Mouse (Mus musculus) liver, embryonic 11.5 days (tissue): ENCODE results near the gene Slc27a4. TPM values are rescaled to one million over a fixed set of nuclear protein-coding genes. Genes with fewer than 3 reads are reported as not detected.
"Not testable (repeated sequence)": the region's sequence is repeated elsewhere in the genome, so short reads cannot be mapped to it uniquely, and the experiment has no call there.

ENCODE experiments used
- ATAC-seq: fragments of 200-750 bp; cut with Nextera tagmentation; replicated peaks from 2 replicates; pipeline ENCODE4 v1.8.0; 2017; ENCODE audit warnings: moderate number of reproducible peaks, mild to moderate bottlenecking, moderate TSS enrichment, moderate library complexity; ENCODE audit not compliant: low FRiP score
- DNase-seq: peaks from one replicate; pipeline ENCODE4 v3.0.0-alpha.2; 2017; ENCODE audit warnings: low spot score
- H3K27ac ChIP-seq: fragments of 300-500 bp; sonication (generic); 2 replicates; pipeline ENCODE4 v1.5.1; 2014; ENCODE audit warnings: mild to moderate bottlenecking, low read depth, low read length, control low read depth
- H3K27me3 ChIP-seq: fragments of 300-500 bp; sonication (generic); replicated peaks from 2 replicates; pipeline ENCODE4 v1.6.1; 2014; ENCODE audit warnings: low read length, mixed read lengths; ENCODE audit not compliant: control insufficient read depth, insufficient read depth
- H3K36me3 ChIP-seq: fragments of 300-500 bp; sonication (generic); 2 replicates; pipeline ENCODE4 v1.6.1; 2014; ENCODE audit warnings: mild to moderate bottlenecking, low read length, moderate library complexity, mixed read lengths; ENCODE audit not compliant: control insufficient read depth, insufficient read depth
- H3K4me1 ChIP-seq: fragments of 300-500 bp; sonication (generic); replicated peaks from 2 replicates; pipeline ENCODE4 v1.6.1; 2014; ENCODE audit warnings: low read length, mixed read lengths; ENCODE audit not compliant: control insufficient read depth, insufficient read depth
- H3K4me2 ChIP-seq: fragments of 300-500 bp; sonication (generic); 2 replicates; pipeline ENCODE4 v1.6.1; 2014; ENCODE audit warnings: mild to moderate bottlenecking, control low read depth, moderate library complexity
- H3K4me3 ChIP-seq: fragments of 300-500 bp; sonication (generic); 2 replicates; pipeline ENCODE4 v1.5.1; 2014; ENCODE audit warnings: low read depth, low read length, control low read depth
- H3K9ac ChIP-seq: fragments of 300-500 bp; sonication (generic); 2 replicates; pipeline ENCODE4 v1.6.1; 2014; ENCODE audit warnings: low read depth, low read length, control low read depth
- H3K9me3 ChIP-seq: fragments of 300-500 bp; sonication (generic); 2 replicates; pipeline ENCODE4 v1.6.1; 2016; ENCODE audit warnings: low read length, inconsistent platforms, mixed read lengths; ENCODE audit not compliant: control insufficient read depth
- WGBS: fragments of 180-500 bp; shearing (Covaris S2); extraction: QIAGEN DNeasy Blood & Tissue Kit; methylation state at CpG from one replicate; pipeline ENCODE4 v1.1.7; 2014; 5-methylcytosine and 5-hydroxymethylcytosine counted together
- polyA plus RNA-seq: library from polyadenylated mRNA; unstranded; fragments of >200 nt; fragmentation: Nextera tagmentation; extraction: Ambion mirVana; gene quantifications from 2 replicates; pipeline ENCODE4 v1.2.1, GENCODE M21; 2014

Slc27a4 gene
- polyA plus RNA-seq, 1 experiment from 2014 or later = 5.2 TPM

- H3K4me1 ChIP-seq, H3K4me2 ChIP-seq, H3K27me3 ChIP-seq, H3K27ac ChIP-seq, H3K4me3 ChIP-seq, DNase-seq, ATAC-seq, H3K9ac ChIP-seq, H3K9me3 ChIP-seq: not testable (repeated sequence)
- 89% methylated on average over 2 of the region's 2 CpGs for WGBS
- peaks cover 64% of the 10 kb centered on the region for H3K36me3 ChIP-seq
Measured at GRCm38 (mm10) chr2:29781256-29781655, 21.2 kb upstream of the Slc27a4 start.

- Histone ChIP-seq H3K4me3 (no peak overlapping the region), H3K4me1 (peaks cover 3% of the 10 kb centered on the region; the same call in 1 of the 2 replicates), H3K9ac (no peak overlapping the region), H3K4me2 (no peak overlapping the region), H3K9me3 (no peaks in the 10 kb centered on the region; the same call in 1 of the 2 replicates), H3K27me3 (no peaks in the 10 kb centered on the region), H3K27ac (no peak overlapping the region), H3K36me3 (peaks cover 41% of the 10 kb centered on the region)
- 78% methylated on average over 4 of the region's 4 CpGs for WGBS
- ATAC-seq (no peak), DNase-seq (no peak)
Measured at GRCm38 (mm10) chr2:29784290-29784689, 18.1 kb upstream of the Slc27a4 start.

GRCm38 (mm10) chr2:29787104-29787917, 15.1 kb upstream of the Slc27a4 start, which contains the start of gene Coq4:
Coq4 (plus strand) TSS chr2:29787493.
- peak within 1 kb of the TSS; percentile 59; the same call in 1 of the 2 replicates for H3K27ac ChIP-seq
- H3K9ac ChIP-seq = peak within 1 kb of the TSS; percentile 77
- DNase-seq (peak; percentile 89), ATAC-seq (peak; percentile 88)
- peak within 1 kb of the TSS; percentile 88 for H3K4me2 ChIP-seq
- H3K4me3 ChIP-seq = peak within 1 kb of the TSS; percentile 85
- H3K36me3 ChIP-seq = peaks cover 29% of the 10 kb centered on the region
- WGBS = 1% methylated on average over 31 of the region's 31 CpGs
- peaks cover 3% of the 10 kb centered on the region; the same call in 1 of the 2 replicates for H3K4me1 ChIP-seq
- H3K9me3 ChIP-seq = no peaks in the 10 kb centered on the region; the same call in 1 of the 2 replicates
- H3K27me3 ChIP-seq = no peaks in the 10 kb centered on the region

GRCm38 (mm10) chr2:29787937-29788681, 14.3 kb upstream of the Slc27a4 start, which contains the start of gene Trub2:
Trub2 (minus strand) TSS chr2:29788502.
- Histone ChIP-seq H3K36me3 (peaks cover 23% of the 10 kb centered on the region), H3K4me1 (peaks cover 3% of the 10 kb centered on the region; the same call in 1 of the 2 replicates), H3K4me2 (peak within 1 kb of the TSS; percentile 88), H3K27ac (peak within 1 kb of the TSS; percentile 59; the same call in 1 of the 2 replicates), H3K4me3 (peak within 1 kb of the TSS; percentile 85), H3K9me3 (no peaks in the 10 kb centered on the region), H3K27me3 (no peaks in the 10 kb centered on the region), H3K9ac (peak within 1 kb of the TSS; percentile 77)
- peak; percentile 81 for DNase-seq
- under 1% methylated on average over 45 of the region's 45 CpGs for WGBS
- peak; percentile 89 for ATAC-seq

- 89% methylated on average over 2 of the region's 2 CpGs for WGBS
- ATAC-seq (no peak), DNase-seq (no peak)
- Histone ChIP-seq H3K9me3 (no peaks in the 10 kb centered on the region), H3K27me3 (no peaks in the 10 kb centered on the region), H3K36me3 (peaks cover 7% of the 10 kb centered on the region; the same call in 1 of the 2 replicates), H3K4me3 (no peak overlapping the region), H3K4me1 (no peaks in the 10 kb centered on the region; the same call in 1 of the 2 replicates), H3K4me2 (no peak overlapping the region), H3K9ac (no peak overlapping the region), H3K27ac (no peak overlapping the region)
Measured at GRCm38 (mm10) chr2:29792772-29793487, 9.5 kb upstream of the Slc27a4 start.

- H3K4me2 ChIP-seq = peak overlapping the region; percentile 84
- 0 out of 2 replicates have a peak, but pooled peaks cover 2% of the 10 kb centered on the region for H3K36me3 ChIP-seq
- DNase-seq (no peak), ATAC-seq (peak; percentile 37)
- no peak overlapping the region for H3K27ac ChIP-seq
- no peaks in the 10 kb centered on the region for H3K27me3 ChIP-seq
- peak overlapping the region; percentile 66 for H3K4me3 ChIP-seq
- H3K4me1 ChIP-seq = peaks cover 4% of the 10 kb centered on the region; the same call in 1 of the 2 replicates
- 0% methylated on average over 39 of the region's 39 CpGs for WGBS
- H3K9ac ChIP-seq = peak overlapping the region; percentile 67
- no peaks in the 10 kb centered on the region for H3K9me3 ChIP-seq
Measured at GRCm38 (mm10) chr2:29802827-29803201, 380 bp downstream of the Slc27a4 start.

- no peak overlapping the region for H3K27ac ChIP-seq
- WGBS = 25% methylated on average over 6 of the region's 6 CpGs
Measured at GRCm38 (mm10) chr2:29803400-29803831, 982 bp downstream of the Slc27a4 start.

More at GRCm38 (mm10) chr2:29803400-29803831, 982 bp downstream of the Slc27a4 start:
- Histone ChIP-seq H3K9me3 (no peaks in the 10 kb centered on the region), H3K9ac (peak overlapping the region; percentile 67; the same call in 1 of the 2 replicates), H3K4me3 (peak overlapping the region; percentile 66), H3K4me1 (peaks cover 4% of the 10 kb centered on the region; the same call in 1 of the 2 replicates), H3K36me3 (0 out of 2 replicates have a peak, but pooled peaks cover 2% of the 10 kb centered on the region), H3K4me2 (peak overlapping the region; percentile 84), H3K27me3 (no peaks in the 10 kb centered on the region)
- no peak for ATAC-seq
- DNase-seq = no peak
